Mouse (Mus musculus) CH12.LX (cell line): ENCODE measurements around the gene Prkcb. TPM values are rescaled to one million over a fixed set of nuclear protein-coding genes. Genes with fewer than 3 reads are reported as not detected.

Experiments
- DNase-seq: peaks from one replicate; pipeline ENCODE4 v3.0.0-alpha.2; 2013; ENCODE audit errors: extremely low read depth
- H3K27ac ChIP-seq: 2 replicates; pipeline ENCODE4 v1.5.1; 2012; ENCODE audit warnings: low read depth, mild to moderate bottlenecking, control low read depth, moderate library complexity; ENCODE audit not compliant: insufficient read depth
- H3K27me3 ChIP-seq: replicated peaks from 2 replicates; pipeline ENCODE3; 2012; ENCODE audit warnings: inconsistent platforms
- H3K36me3 ChIP-seq, 2 experiments: replicated peaks in 1 of 2; 2 replicates each; pipeline versions ENCODE3 to v1.6.1; 2012; ENCODE audit warnings: inconsistent platforms in 1 of 2, low read length in 1 of 2, mild to moderate bottlenecking in 1 of 2, mixed read lengths in 1 of 2, moderate library complexity in 1 of 2; ENCODE audit not compliant: control insufficient read depth in 1 of 2, insufficient read depth in 1 of 2
- H3K4me1 ChIP-seq, 2 experiments: 2 replicates each; pipeline ENCODE4 v1.6.1; 2012; ENCODE audit warnings: inconsistent platforms in 1 of 2, moderate library complexity in 1 of 2; ENCODE audit not compliant: insufficient read depth in 2 of 2, control insufficient read depth in 1 of 2
- H3K4me2 ChIP-seq: 2 replicates; pipeline ENCODE4 v1.6.1; 2012; ENCODE audit warnings: low read depth, mild to moderate bottlenecking, control low read depth; ENCODE audit not compliant: poor library complexity, insufficient read depth, severe bottlenecking
- H3K4me3 ChIP-seq, 3 experiments: fragments of 150-350 bp in 1 of 3; sonication (generic) in 1 of 3; replicated peaks in 1 of 3; 2 replicates each; pipeline versions ENCODE3 to v1.5.1; 2011 to 2012; ENCODE audit warnings: low read depth in 2 of 3, low read length in 2 of 3, mild to moderate bottlenecking in 2 of 3, moderate library complexity in 2 of 3, control low read depth in 1 of 3, improper control_type of control experiment in 1 of 3, inconsistent platforms in 1 of 3, mixed read lengths in 1 of 3; ENCODE audit not compliant: poor library complexity in 1 of 3
- H3K79me2 ChIP-seq: replicated peaks from 2 replicates; pipeline ENCODE4 v1.6.1; 2012; ENCODE audit warnings: mild to moderate bottlenecking, moderate library complexity; ENCODE audit not compliant: control insufficient read depth, poor library complexity, insufficient read depth, severe bottlenecking; ENCODE audit errors: extremely low read depth
- H3K9ac ChIP-seq: 2 replicates; pipeline ENCODE4 v1.6.1; 2012; ENCODE audit warnings: low read depth, mild to moderate bottlenecking, control low read depth, moderate library complexity; ENCODE audit not compliant: insufficient read depth
- H3K9me3 ChIP-seq: replicated peaks from 2 replicates; pipeline ENCODE3; 2012; ENCODE audit warnings: low read length, inconsistent platforms, mixed read lengths
- BHLHE40 ChIP-seq: IDR thresholded peaks from 2 replicates; pipeline ENCODE4 v1.6.1; 2011; ENCODE audit warnings: mild to moderate bottlenecking, low read depth, low read length, improper control_type of control experiment
- CHD1 ChIP-seq: IDR thresholded peaks from 2 replicates; pipeline ENCODE4 v1.6.1; 2012; ENCODE audit warnings: low read depth, low read length, improper control_type of control experiment, inconsistent platforms
- CHD2 ChIP-seq: IDR thresholded peaks from 2 replicates; pipeline ENCODE4 v1.6.1; 2011; ENCODE audit warnings: low read length, improper control_type of control experiment
- E2F4 ChIP-seq: IDR thresholded peaks from 2 replicates; pipeline ENCODE4 v1.6.1; 2011; ENCODE audit warnings: low read depth, low read length, improper control_type of control experiment; ENCODE audit not compliant: insufficient replicate concordance
- EP300 ChIP-seq: IDR thresholded peaks from 2 replicates; pipeline ENCODE4 v1.6.1; 2011; ENCODE audit warnings: low read length, improper control_type of control experiment
- ETS1 ChIP-seq: conservative IDR thresholded peaks from 2 replicates; pipeline ENCODE4 v1.6.1; 2012; ENCODE audit warnings: low read depth, mild to moderate bottlenecking, inconsistent platforms, low read length, improper control_type of control experiment, moderate library complexity
- MAFK ChIP-seq: IDR thresholded peaks from 2 replicates; pipeline ENCODE4 v1.6.1; 2011; ENCODE audit warnings: low read length, improper control_type of control experiment; ENCODE audit not compliant: insufficient replicate concordance
- MAX ChIP-seq: IDR thresholded peaks from 2 replicates; pipeline ENCODE4 v1.6.1; 2011; ENCODE audit warnings: low read length, improper control_type of control experiment
- MAZ ChIP-seq: IDR thresholded peaks from 2 replicates; pipeline ENCODE4 v1.6.1; 2012; ENCODE audit warnings: low read depth, mild to moderate bottlenecking, inconsistent platforms, low read length, improper control_type of control experiment, moderate library complexity
- MEF2A ChIP-seq: IDR thresholded peaks from 2 replicates; pipeline ENCODE4 v1.6.1; 2014; ENCODE audit warnings: low read depth, mild to moderate bottlenecking, inconsistent platforms, low read length, improper control_type of control experiment, borderline replicate concordance
- MYC ChIP-seq: IDR thresholded peaks from 2 replicates; pipeline ENCODE4 v1.6.1; 2011; ENCODE audit warnings: low read depth, mild to moderate bottlenecking, improper control_type of control experiment, low read length
- NELFE ChIP-seq: IDR thresholded peaks from 2 replicates; pipeline ENCODE4 v1.6.1; 2011; ENCODE audit warnings: low read depth, low read length, improper control_type of control experiment
- NRF1 ChIP-seq: IDR thresholded peaks from 2 replicates; pipeline ENCODE4 v1.6.1; 2014; ENCODE audit warnings: low read depth, mild to moderate bottlenecking, inconsistent platforms, low read length, improper control_type of control experiment, moderate library complexity
- POLR2A ChIP-seq: IDR thresholded peaks from 2 replicates; pipeline ENCODE4 v1.6.1; 2011; ENCODE audit warnings: low read depth, mild to moderate bottlenecking, improper control_type of control experiment, low read length
- RCOR1 ChIP-seq: conservative IDR thresholded peaks from 2 replicates; pipeline ENCODE4 v1.6.1; 2012; ENCODE audit warnings: low read depth, mild to moderate bottlenecking, inconsistent platforms, low read length, improper control_type of control experiment
- SIN3A ChIP-seq: IDR thresholded peaks from 2 replicates; pipeline ENCODE4 v1.6.1; 2012; ENCODE audit warnings: low read length, improper control_type of control experiment, inconsistent platforms
- SMC3 ChIP-seq: IDR thresholded peaks from 2 replicates; pipeline ENCODE4 v1.6.1; 2011; ENCODE audit warnings: low read depth, low read length, improper control_type of control experiment
- TBP ChIP-seq: conservative IDR thresholded peaks from 2 replicates; pipeline ENCODE4 v1.6.1; 2011; ENCODE audit warnings: low read depth, low read length, improper control_type of control experiment
- TCF12 ChIP-seq: IDR thresholded peaks from 2 replicates; pipeline ENCODE4 v1.6.1; 2014; ENCODE audit warnings: low read depth, mild to moderate bottlenecking, inconsistent platforms, low read length, improper control_type of control experiment
- UBTF ChIP-seq: IDR thresholded peaks from 2 replicates; pipeline ENCODE4 v1.6.1; 2012; ENCODE audit warnings: low read depth, mild to moderate bottlenecking, inconsistent platforms, low read length, improper control_type of control experiment, moderate library complexity
- USF1 ChIP-seq: IDR thresholded peaks from 2 replicates; pipeline ENCODE4 v1.6.1; 2014; ENCODE audit warnings: low read depth, mild to moderate bottlenecking, inconsistent platforms, low read length, improper control_type of control experiment
- ZMIZ1 ChIP-seq: IDR thresholded peaks from 2 replicates; pipeline ENCODE4 v1.6.1; 2012; ENCODE audit warnings: low read depth, mild to moderate bottlenecking, inconsistent platforms, low read length, improper control_type of control experiment
- ZNF384 ChIP-seq: IDR thresholded peaks from 2 replicates; pipeline ENCODE4 v1.6.1; 2012; ENCODE audit warnings: low read depth, low read length, improper control_type of control experiment, inconsistent platforms
- dilution Hi-C: fragments of 300-500 bp; cut with MboI; formaldehyde crosslinking; loops from 2 replicates; pipeline ENCODE4 v1.14.3; 2020; ENCODE audit warnings: low sequenced_read_pairs; ENCODE audit not compliant: extremely low pct_unique_long_range_greater_than_20kb, extremely low pct_ligation_motif_present
- in situ Hi-C: fragments of 300-500 bp; cut with MboI; formaldehyde crosslinking; loops from 3 replicates; pipeline ENCODE4 v1.14.3; 2019; ENCODE audit warnings: low sequenced_read_pairs, low pct_ligation_motif_present, low pct_unique_long_range_greater_than_20kb, mixed read lengths
- polyA plus RNA-seq: library from polyadenylated mRNA; unstranded; fragments of >175 nt; gene quantifications from 2 replicates; pipeline ENCODE4 v1.2.1, GENCODE M21; 2012; ENCODE audit warnings: low read depth; ENCODE audit not compliant: insufficient read length
- total RNA-seq, 2 experiments: library from RNA; depleted of rRNA; stranded (reverse); fragments of 300-350 nt in 1 of 2; fragments of >200 nt in 1 of 2; gene quantifications; 2 replicates each; pipeline ENCODE4 v1.2.3; 2012 to 2014

Prkcb gene
- total and polyA plus RNA-seq, 3 experiments = 323 to 463 (median 337) TPM

DNA sequence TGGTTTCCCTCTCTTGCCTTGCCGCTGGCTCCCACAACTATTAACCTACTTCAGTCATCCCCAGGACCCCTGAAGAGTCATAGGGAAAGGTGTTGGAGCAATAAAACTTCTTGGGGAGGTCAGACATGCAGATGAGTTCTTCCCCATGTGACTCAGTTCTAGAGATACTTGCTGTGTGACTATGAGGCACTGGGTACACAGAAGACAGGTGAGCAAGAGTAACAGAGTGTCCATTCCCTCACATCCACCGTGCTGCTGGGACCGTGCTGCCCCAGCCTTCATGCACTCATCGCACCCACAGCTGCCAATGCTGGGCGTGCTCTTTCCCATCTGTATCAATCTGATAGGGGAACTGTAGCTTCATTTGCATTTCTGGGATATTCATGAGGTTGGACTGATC is 100.3 kb downstream of the Prkcb start (continued):
- TF ChIP-seq ZMIZ1 = no peak
- no peak for TF ChIP-seq SMC3
- TF ChIP-seq ETS1 = peak; percentile 71
- no peak; the same call in 1 of the 2 replicates for TF ChIP-seq USF1
- TF ChIP-seq EP300 = no peak
- TF ChIP-seq CHD2 = no peak
- TF ChIP-seq NRF1 = no peak
- TF ChIP-seq NELFE = no peak
- TF ChIP-seq SIN3A = no peak
- TF ChIP-seq MAFK = no peak
- peak; percentile 54 for TF ChIP-seq MYC
- peak; percentile 54; the same call in 1 of the 2 replicates for TF ChIP-seq MEF2A
- no peak for TF ChIP-seq MAZ
- TF ChIP-seq POLR2A = no peak
- TF ChIP-seq TCF12 = peak; percentile 72
- no peak for TF ChIP-seq CHD1
- TF ChIP-seq UBTF = no peak
- peak; percentile 88 for TF ChIP-seq BHLHE40

GRCm38 (mm10) chr7:122389633-122390032 is 101.1 kb downstream of the Prkcb start:
- no peaks in the 10 kb centered on the region for H3K27me3 ChIP-seq
- in situ Hi-C loops = loop anchor here (5.0 kb wide), 2 partner anchors 47 to 82 kb away; no protein-coding TSS in a partner anchor
- H3K36me3 ChIP-seq = peaks cover 11 to 35% of the 10 kb centered on the region in 2 experiments
- peaks cover 73% of the 10 kb centered on the region for H3K79me2 ChIP-seq
- H3K9ac ChIP-seq = peak overlapping the region; percentile 14
- H3K9me3 ChIP-seq = no peaks in the 10 kb centered on the region
- no peak for TF ChIP-seq TBP
- peak; percentile 89 for TF ChIP-seq ZNF384
- TF ChIP-seq RCOR1 = no peak
- TF ChIP-seq MYC = no peak
- TF ChIP-seq MAZ = no peak
- TF ChIP-seq E2F4 = no peak
- TF ChIP-seq MAX = no peak
- TF ChIP-seq ZMIZ1 = peak; percentile 23; the same call in 1 of the 2 replicates
- TF ChIP-seq EP300 = peak; percentile 48
- TF ChIP-seq MEF2A = peak; percentile 24; the same call in 1 of the 2 replicates
- no peak for TF ChIP-seq ETS1
- peak overlapping the region; percentile 34; the same call in 1 of the 2 replicates for H3K4me2 ChIP-seq
- H3K4me3 ChIP-seq = peak overlapping the region in 1 of 3 experiments; percentile 58
- H3K4me1 ChIP-seq = peaks cover 49 to 92% of the 10 kb centered on the region in 2 experiments
- peak overlapping the region; percentile 99 for H3K27ac ChIP-seq
- DNase-seq = no peak
- dilution Hi-C loops = no loop called here
